Mouse (Mus musculus) lung, adult 18-20 months (tissue): ENCODE measurements at regions not wholly inside any gene's neighbourhood (a gene's known extent, or its start where the extent isn't known, plus 50 kb on each side); places are given as distances from the start of the nearest gene placed in this dataset.
"Not testable (repeated sequence)": the region's sequence is repeated elsewhere in the genome, so short reads cannot be mapped to it uniquely, and the experiment has no call there.

ENCODE experiments used
- DNase-seq, 2 experiments: peaks; one replicate each; pipeline ENCODE4 v3.0.0; 2022; ENCODE audit warnings: mixed read lengths in 2 of 2

DNA sequence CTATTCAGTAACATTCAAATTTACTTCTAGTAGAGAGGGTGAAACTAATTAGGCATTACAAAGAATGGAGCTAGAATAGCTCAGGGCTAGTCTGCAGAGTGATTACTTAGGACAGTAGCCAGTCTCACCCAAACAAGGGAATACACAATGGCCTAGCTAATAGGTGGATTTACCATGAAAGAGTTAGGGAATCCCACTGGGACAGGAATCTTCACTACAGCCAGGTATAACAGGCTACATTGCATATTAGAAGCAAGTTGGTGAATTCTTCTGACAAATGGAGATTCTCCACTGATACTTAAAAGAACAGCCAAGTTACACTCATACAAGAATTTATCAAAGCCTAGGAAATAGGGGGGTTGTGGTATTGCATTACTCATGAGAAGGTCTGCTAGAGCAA is 670.2 kb upstream of the Chrm3 start:
- not testable (repeated sequence) for DNase-seq

DNA sequence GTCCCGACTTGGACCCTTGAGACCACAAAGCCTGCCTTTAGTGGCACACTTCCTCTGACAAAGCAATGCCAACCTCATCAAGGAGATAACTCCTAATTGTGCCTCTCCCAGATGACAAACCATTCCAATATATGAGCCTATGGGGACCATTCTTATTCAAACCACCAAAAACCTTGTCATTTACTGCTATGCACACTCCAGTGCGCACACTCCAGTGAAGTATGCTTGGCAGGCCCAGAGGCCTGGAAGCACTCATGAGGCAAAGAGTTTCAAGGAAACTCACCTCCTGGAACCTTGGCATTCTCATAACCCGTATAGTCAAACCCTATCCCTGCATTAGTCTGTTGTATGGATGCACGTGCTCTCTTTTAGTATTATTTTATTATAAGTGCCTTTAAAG is 669.7 kb upstream of the Chrm3 start:
- DNase-seq, result no peak

DNA sequence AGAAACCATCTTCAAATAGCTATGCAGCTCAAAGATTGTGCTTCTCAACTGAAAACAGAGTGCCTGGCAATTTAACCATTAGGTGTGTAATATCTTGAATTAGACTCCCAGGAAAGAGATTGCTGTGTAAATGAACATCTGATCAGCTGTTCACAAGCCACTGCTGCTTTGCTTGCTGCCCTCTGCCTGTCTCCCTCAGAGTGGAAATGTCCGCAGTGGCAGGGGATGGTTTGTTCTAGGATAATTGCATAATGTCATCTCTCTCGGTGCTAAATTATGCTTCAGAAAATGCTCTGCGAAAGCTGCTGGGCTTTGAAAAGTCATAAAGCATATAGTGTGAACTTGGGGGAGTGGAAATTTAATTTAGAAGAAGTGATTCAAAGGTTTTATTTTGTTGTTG is 665.3 kb upstream of the Chrm3 start:
- no peak for DNase-seq

DNA sequence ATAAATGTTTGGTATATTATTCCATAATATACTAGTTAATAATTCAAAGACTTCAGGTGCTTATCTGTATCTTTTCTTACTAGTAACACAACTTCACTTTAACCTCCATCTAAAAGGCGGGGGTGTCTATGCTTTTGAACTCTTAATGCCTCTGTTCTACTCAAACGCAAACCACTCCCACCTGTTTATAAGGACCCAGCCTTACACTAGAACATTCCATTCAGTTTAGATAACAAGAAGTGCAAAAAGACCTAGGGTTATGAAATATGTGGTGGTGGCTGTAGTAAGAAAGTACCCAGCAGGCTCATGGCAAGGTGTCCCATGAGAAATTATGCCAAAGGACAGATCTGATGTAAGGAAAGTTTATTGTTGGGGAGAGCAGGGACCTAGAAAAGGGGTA is 663.8 kb upstream of the Chrm3 start:
- peak in 1 of 2 experiments; percentile 3 for DNase-seq

DNA sequence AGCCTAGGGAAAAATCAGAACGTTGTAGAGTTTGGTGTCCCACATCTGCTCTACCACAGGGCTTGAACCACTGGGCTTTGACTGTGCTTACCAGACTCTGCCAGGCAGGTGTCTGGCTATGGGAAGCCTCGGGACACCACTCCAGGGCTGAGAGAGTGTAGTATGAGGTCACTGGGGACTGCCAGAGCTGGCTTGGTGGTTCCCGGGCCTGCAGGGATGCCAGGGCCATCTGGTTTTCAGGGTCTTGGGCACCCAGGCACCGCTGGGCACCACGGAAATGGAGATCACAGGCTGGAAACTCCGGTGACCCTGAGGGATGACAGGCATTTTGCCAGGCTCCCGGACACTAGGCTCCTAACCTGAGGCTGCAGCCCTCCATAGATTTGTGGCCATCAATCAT is 656.9 kb upstream of the Chrm3 start:
- DNase-seq, result no peak

DNA sequence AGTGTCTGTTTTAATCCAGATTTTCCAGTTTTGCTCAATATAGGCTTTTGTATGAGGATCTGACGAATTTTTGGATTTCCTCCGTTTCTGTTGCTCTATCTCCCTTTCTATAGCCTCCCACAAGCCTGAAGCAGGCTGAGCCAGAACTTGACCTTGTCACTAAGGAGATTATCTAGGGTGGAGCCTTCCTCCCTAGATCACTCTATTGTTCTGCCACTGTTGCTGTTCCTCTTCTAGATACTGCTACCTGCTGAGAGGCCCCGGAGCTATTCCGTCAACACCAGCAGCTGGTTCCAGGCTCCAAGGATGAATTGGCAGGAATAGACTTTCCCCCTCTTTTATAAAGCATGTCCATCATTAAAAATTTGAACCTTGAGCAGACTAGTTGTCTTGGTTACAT is 644.7 kb upstream of the Chrm3 start:
- no peak for DNase-seq

DNA sequence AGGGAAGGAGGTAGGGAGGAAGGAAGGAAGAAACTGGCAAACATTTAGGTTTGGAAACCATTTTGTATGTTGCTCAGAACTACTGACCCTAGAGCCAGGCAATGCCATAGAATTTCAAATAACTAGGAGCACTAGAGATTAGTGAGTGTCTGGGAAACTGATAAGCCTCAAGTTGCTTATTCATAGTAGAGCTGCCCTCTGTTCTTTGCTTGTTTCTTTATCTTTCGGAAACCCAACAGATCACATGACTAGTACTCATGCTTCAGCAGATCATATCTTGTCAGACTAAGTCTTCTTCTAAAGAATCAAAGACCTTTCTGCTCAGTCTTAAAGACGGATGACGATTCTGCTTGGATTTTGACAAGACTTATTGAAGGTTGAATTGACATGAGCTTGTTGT is 630.5 kb upstream of the Chrm3 start:
- DNase-seq, result no peak

DNA sequence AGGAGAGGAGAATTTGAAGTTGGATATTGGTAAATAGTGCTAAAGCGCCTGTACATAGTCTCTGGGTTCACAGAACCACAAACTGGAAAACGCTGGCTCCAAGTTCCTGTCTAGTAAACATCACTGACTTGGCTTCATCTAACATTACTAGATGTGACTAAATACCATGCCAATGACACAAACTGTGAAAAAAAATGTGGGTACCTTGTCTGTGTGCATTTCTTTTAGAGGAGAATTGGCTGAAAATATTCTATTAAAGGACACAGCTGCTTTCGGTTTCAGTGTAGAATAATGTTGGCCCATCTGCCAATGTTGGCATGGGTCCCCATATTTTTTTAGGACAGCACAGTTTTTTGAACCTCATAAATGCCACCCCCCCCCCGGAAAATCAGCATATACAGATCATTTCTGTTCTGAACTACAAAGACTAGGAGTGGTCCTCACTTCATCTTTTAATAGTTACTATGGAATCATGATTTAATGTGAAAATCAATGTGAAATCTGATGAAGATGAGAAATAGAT is 629.9 kb upstream of the Chrm3 start:
- no peak for DNase-seq

DNA sequence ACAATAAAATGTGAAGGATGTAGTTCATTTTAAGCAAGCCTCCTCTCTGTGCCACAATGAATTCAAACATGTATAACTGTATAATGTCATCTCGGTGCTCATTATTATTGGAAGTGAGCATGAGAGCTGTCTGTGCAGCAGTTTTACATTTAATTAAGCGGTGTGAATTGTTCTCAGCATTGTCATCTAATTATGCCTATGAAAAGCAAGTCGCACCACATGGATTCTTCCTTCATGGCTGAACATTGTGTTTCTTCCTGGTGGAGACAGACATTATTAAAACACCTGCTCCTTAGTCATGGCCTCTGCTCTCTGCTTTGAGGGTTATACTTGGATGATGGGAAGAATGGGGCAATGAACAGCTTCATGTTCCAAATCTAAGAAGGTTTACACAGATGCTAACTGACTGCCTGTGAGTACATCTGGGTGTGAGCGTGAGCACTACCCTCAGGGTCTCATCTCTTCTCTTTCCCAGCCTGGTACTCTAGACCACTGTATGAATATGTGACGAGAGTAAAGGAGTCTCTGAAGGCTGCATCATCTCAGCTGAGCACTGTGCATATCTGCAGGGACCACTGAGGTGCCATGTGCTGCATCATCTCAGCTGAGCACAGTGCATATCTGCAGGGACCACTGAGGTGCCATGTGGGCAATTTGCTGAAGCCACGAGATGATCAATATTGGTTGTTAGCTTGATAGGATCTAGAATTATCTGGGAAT is 628.6 kb upstream of the Chrm3 start:
- no peak for DNase-seq

DNA sequence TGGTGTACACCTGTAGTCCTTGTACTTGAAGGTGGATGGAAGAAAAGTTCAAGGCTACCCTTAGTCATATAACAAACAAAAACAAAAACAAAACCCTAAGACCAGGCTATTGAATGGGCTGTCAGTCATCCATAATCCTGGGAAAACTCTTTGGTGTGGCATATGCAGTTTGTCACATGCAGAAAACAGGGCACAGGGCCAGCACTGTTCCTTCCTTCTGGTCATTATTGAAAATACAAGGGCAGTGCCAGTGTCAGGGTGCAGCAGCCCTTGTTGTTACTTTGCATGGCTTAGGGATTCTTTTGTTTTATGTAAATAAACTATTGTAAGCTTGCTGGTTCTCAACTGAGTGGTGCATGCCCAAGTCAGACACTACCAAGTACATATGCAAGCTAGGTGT is 623.1 kb upstream of the Chrm3 start:
- DNase-seq, result no peak

DNA sequence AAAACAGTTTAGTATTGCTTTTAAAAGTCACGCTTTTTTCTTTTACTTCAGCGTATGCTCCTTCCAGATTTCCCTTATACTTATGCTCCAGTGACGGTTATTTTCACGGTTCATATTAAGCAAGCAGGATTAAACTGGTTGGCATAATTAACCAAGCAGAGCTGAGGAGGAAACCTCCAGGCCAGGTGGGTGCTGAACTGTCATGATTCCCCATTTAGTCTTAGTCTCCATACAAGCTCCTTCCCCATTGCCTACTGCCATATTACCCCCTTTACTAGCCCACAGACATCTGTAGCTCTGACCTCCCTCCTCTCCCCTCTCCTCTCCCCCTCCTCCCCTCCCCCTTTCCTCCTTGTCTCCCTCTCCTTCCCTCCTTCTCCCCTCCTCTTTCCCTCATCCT is 621.9 kb upstream of the Chrm3 start:
- no peak for DNase-seq

DNA sequence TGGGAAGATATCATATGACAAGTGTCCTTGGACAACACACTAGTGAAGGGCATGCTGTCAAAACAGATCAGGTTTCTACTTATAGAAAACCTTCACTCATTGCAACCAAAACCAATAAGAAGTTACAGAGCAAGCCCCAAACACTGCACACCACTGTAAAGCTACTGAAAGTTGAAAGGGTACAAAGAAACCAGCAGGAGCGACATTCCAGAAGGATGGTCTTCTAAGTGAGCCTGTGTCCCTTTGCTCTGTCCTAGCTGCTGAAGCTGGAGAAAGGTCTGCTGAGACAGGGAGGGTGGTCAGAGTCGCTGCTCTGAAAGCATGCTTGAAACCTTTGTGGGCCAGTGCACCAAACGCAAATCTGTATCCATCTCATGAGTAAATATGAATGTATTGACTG is 611.3 kb upstream of the Chrm3 start:
- no peak for DNase-seq

DNA sequence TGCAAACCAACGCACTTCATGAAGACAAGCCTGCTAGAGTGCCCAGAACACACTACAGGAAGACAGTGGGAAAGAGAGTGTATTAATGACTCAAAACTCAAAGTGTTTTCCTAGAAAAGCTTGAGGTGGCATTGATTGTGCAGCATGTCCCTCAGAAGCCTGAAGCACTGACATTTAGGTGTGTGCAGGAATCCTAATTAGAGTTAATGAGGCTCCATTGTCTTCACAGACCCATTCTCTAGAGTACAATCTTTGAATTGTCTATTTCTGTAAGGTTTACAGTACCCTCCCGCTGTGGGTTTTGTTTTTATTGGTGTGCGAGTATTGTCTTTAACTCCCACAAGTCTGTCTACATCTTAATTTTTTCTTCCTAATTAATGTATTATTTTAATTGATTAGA is 610.1 kb upstream of the Chrm3 start:
- DNase-seq, result no peak

DNA sequence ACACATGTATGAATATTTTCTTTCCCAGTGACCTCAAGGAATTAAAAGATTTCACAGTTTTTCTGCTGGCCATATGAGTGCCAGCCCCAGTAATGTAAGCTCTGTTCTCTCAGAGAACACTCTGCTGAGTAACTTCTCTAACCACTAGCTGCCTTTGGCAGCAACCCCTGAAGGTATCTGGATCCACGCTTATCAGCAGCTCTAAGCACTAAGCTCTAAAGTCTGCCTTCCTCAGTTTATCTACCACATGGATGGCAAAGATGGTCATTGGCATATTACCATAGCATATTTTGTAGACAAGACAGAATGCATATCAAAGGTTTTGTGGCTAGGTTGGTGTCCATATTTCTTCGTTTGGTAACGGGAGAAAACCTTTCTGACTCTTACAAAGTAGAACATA is 592.3 kb upstream of the Chrm3 start:
- DNase-seq, result no peak

DNA sequence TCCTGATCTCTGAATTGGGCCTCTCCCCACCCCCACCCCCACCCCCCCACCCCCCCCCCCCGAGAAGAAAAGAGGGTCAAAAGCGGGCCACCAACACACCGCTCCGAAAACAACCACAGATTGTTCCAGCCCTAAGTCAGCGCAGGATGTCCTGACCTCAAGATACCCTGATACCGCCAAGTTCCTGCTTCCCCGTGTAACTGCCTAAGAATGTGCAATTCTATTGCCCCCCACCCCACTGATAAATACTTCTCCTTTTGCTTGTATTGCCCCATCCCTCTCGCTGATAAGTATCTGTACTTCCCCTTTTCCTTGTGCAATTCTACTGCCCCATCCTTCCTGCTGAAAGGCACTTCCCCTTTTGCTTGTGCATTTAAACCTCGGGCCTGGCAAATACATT is 590.0 kb upstream of the Chrm3 start:
- not testable (repeated sequence) for DNase-seq

DNA sequence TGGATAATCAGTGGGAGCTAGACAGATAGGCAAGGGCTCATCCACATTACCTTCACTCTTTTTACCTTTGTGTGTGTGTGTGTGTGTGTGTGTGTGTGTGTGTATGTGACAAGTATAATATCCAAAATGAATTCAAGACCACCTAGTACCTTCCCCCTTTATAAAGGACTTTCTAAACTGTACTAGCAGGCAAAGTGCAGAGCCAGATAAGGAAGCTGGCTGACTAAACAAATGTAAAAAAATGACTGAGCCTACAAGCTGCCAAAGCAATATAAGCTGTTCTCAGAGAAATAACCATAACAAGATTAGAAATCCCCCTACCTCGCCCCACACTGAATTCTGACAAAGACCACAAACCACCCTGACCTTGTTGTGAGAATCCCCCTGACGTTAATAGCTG is 586.8 kb upstream of the Chrm3 start:
- no peak for DNase-seq

DNA sequence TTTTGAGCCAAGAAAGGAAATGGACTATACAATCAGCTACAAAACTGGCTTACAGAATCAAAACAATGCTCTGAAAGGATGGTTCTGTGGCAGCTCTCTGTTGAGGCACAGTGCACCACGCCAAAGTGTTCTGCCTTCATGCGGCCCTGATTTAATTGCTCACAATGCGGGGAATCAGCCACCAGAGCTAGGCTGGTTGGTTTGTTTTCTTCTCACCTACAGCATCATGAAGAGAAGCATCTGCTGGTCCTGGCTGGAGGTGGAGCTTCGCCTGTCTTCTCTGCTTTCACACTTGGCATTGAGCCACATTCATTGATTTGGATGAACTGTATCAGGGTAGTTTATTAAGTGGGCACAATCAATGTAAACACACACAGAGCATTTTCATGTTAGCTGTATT is 583.2 kb upstream of the Chrm3 start:
- DNase-seq, result no peak

DNA sequence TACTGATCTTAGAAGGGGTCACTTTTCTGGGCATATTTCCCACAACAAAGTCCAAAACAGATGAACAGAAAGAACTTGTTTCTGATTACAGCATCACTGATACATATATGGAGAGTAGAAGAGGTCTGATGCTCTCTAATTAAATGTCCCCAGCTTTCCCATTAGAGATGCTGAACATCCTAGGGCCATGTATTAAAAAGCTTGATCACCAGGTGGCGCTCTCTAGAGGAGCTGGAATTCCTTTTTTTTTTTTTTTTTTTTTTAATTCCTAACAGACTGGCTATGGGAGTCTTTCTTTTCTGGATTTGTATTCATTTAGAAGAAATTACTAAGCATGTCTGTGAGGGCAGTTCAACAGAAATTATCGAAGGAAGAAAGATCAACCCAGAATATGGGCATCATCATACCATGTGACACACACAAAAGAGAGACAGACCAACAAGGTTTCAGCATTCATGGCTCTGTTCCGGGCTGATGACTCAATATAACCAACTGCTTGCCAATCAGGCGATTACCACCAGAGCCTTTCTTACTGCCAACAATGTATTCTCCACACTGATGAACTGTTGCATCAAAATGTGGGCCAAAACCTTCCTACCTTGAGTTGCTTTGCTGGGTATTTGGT is 581.5 kb upstream of the Chrm3 start:
- peak in 1 of 2 experiments; percentile 3 for DNase-seq

DNA sequence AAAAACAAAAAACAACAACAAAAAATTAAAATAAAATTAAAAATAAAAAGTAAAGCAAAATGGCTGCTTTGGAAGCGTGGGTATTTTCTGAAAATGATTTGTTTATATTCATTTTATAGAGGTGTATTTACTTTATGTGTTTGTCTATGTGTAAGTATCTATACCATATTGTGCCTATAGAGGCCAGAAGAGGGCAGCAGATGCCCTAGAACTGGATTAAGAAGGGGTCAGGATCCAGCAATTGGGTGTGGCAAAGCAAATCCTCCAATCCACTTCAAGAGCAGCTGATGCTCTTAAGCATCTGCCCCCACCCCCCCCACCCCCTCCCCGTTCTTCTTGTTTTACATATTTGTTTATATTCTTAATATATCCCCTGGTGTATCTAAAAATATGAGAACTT is 577.6 kb upstream of the Chrm3 start:
- DNase-seq, result no peak

DNA sequence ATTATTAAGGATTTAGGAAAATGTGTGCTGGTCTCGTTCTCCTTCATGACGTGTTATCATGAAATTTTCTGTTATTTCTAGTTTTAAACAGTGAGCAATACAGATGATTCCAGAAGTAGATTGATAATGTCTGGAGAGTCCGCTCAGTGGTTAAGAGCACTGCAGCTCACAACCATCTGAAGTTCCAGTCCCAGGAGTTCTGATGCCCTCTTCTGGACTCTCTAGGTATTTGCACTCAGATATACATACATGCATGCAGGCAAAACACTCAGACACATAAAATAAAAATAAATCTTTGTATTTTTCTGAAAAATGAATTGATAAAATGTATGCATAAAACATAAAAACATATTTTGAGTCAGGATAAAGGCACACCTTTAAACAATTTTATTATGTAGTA is 570.1 kb upstream of the Chrm3 start:
- DNase-seq, result no peak

DNA sequence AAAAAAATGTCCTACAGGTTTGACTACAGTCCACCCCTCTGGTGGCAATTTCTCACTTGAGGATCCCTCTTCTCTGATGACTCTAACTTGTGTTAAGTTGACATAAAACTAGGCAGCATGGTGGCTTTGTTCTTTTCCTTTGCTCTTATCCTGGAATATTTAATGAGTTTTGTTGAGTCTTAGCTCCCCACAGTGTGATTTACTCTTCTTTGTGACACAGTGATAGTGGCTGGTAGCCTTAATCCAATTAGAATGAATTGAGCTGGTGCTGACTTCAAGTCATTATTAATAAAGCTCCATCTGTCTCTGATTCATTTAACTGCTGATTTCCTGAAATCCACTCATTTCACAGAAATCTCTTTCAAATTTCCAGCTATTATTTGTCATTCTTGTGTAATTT is 553.7 kb upstream of the Chrm3 start:
- no peak for DNase-seq

DNA sequence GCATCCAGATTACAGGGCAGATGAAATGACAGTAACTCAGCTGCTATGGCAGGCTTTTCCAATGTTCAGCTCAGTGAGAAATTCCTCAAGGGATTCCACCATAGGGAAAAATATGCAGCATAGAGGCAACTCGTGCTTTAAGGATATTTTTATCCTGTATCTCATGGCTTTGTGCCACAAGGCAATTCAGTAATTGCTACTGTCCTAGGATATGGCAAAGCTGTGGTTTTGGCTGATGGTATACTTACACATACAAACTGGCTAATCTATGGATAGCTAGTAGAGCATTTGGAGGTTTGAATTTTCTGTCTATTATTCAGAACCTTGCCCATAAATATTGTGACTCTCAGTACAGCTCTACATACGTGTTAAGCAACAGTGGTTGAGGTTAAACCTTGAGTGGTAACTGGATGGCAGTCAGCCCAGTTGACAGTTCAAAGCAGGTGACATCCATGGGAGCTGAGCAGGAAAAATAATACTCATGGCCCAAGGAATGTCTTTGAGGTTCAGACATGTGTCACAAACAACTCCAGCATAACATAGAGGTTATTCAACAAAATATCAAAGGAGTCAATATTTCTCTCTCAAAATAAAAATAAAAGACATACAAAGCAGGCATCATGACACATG is 548.6 kb upstream of the Chrm3 start:
- DNase-seq, result no peak

DNA sequence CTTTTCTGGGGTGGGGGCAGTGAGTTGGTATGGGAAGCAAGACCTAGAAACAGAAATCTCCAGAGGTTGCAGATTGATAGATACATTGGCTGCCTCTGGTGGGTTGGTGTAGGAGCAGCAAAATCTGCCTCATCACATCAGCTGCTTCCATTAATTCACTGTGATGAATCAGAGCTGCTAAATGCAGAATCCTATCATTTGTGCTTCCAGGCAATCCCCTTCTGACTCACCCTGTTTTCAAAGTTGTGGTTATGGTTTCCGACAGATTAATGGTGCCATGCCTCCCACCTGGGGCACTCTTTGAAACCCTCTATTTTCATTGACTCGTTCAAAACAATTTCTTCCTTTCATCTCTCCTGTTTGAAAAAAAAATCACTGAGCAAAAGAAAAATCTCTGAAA is 507.2 kb upstream of the Chrm3 start:
- DNase-seq, result no peak

DNA sequence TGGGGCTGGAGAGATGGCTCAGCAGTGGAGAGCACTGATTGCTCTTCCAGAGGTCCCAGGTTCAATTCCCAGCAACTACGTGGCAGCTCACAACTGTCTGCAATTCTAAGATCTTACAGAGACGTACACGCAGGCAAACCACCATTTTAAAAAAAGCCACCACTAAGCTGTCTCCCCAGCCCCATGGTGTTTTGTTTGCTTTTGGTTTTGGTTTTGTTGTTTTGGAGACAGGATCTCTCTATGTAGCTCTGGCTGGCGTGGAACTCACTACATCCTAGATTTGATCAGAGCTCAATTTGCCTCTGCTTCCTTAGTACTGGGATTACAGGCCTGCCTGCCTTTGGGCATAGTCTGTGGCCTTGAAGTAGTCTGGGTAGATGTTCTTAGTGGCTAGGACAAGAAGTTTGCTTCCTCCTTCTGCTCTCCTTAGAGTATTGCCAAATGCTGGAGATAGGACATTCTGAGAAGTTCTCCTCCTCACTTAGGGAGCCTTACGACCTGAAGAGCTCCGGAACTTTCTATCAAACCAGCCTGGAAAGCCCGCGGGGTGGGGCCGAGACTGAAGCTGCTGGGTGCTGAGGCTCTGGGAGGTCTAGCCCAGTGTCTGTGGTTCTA is 495.4 kb upstream of the Chrm3 start:
- DNase-seq, result not testable (repeated sequence)
